Mouse (Mus musculus) adrenal gland, adult (tissue): ENCODE results near the gene Aco1.

Experiments
- DNase-seq, 2 experiments: peaks; one replicate each; pipeline ENCODE4 v3.0.0; 2022 to 2023; ENCODE audit warnings: low spot score in 1 of 2; ENCODE audit not compliant: inconsistent age in 2 of 2

Gene Aco1

DNA sequence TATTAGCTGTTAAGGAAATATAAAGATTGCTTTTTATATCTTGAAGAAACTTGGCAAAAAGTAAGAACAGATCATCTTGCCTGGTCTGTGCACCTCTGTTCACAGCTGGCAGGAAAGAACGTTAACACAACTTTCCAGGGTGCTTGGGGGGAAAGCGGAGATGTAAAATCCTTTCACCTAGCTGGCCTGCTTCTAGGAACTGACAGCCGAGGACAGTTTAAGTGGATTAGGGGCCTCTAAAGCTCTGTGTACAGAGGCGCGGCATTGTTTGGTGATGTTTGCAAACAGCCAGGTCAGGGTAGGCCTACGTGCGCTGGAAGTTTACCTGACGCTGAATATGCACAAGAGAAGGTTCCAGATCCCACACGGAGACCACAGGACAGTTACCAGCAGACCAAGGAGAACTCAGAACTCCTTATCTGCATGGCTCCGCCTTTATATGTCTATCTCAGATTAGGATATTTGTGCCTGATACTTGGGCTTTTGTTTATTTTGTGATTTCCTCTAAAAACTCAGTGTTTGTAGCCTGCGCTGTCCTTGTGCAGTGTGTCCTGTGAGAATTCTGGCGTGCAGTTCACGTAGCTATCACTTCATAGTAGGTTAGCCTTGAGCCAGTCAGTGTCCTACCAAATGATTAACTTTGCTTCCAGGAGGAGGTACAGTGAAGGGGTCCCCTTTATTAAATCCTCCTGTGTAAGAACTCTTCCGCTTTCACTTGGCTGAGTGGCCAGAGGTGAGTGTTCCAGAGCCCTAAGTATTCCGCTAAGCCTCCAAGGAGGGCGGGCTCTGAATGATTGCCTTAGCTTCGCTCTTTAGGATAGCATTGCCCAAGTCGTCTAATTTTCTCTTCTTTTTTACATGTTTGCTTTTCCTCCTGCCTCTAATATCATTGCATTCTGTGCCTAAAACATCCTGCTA lies 14.0 kb downstream of the Aco1 start:
- peak in 1 of 2 experiments; percentile 68 for DNase-seq

- peak in 1 of 2 experiments; percentile 51 for DNase-seq
These were observed 14.8 kb downstream of the Aco1 start for GRCm38 (mm10) chr4:40157500-40158223.

DNA sequence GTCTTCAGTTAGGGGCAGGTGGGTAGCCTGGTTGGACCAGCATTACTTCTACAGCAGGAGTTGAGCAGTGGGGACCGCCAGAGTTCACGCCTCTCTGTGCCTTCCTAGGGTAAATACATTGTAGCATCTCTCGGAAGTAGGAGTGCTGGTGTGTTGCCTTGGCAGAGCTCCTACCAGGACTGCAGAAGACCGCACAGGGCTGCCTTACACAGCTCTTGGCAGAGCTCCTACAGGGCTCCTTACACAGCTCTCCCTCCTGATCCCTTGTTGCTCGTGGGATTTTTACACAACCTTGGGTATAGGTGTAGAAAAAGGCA lies 15.3 kb downstream of the Aco1 start:
- peak in 1 of 2 experiments; percentile 29 for DNase-seq

GRCm38 (mm10) chr4:40160591-40161434 lies 17.9 kb downstream of the Aco1 start:
- no peak for DNase-seq

GRCm38 (mm10) chr4:40163646-40164045 lies 20.8 kb downstream of the Aco1 start:
- no peak for DNase-seq

DNA sequence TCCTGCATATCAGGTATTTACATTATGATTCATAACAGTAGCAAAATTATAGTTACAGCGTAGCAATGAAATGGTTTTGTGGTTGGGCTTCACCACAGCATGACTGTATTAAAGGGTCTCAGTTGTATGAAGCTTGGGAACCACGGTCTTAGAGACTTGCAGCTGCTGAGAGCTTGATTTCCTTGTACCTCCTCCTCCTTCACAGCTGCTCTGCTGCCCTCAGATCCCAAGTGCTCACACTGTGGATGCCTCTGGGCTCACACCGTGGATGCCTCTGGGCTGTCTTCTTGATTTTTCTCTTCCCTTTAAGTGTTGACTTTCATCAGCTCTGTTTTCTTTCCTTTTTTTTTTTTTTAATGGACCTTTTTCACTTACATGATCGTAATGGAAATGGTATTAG lies 28.6 kb downstream of the Aco1 start:
- DNase-seq: no peak

- DNase-seq: no peak
These were observed 29.5 kb downstream of the Aco1 start for GRCm38 (mm10) chr4:40172336-40172735.

DNA sequence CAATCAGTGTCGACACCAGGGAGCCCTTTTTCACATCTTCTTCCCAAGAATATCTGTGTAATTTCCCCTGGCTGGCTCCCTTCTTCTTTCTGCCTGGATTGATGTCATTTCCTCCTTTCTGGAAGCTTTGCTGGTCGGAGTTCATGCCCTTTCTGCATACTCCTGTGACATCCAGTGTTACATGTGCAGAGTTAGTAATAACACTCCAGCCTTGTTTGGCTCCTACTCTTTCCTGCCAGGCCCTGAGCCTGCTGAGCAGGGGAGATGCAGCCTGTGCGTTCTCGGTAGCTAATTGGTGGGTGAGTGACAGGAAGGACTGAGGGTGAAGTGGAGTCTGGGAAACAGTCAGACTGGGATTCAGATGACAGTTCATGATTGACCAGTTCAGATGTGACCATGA lies 31.4 kb downstream of the Aco1 start:
- DNase-seq: no peak

DNA sequence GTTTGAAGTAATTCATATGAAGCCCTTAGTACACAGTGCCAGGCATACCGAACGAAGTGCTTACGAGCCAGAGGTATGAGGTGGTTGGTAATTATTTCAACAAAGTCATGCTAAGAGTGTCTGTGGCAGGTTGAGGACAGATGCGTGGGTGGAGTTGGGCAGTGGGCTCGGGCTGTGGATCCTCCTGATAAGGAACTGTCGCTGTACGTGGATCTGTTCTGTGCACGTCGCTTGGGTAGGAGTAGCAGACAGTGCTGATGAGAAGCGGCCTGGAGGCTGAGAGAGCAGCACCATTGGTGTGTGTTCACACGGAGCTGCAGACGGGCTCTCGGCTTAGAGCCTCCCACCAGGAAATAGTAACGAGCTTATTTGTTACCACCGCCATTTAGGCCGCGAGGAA lies 35.7 kb downstream of the Aco1 start:
- no peak for DNase-seq

- DNase-seq: no peak
These were observed 37.2 kb downstream of the Aco1 start for GRCm38 (mm10) chr4:40180046-40180445.

DNA sequence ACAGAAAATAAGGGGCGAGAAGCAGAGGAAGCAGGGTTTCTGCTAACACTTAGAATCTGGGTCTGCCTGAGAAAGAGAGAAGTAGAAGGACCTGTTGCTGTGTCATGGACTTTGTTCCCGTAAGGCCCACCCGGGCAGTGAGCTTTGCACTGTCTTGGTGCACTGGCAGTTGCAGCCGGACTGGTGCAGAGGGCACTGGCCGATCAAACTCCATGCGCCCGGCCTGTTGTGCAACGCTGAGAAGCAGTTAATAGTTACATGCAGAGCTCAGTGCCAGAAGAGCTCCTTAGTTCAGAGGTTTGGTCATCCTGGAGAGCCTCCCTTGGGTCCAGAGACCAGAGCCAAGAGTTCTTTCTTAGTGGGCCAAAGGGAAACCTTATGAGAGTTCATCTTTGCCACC lies 38.8 kb downstream of the Aco1 start:
- DNase-seq: peak in 1 of 2 experiments; percentile 66

DNA sequence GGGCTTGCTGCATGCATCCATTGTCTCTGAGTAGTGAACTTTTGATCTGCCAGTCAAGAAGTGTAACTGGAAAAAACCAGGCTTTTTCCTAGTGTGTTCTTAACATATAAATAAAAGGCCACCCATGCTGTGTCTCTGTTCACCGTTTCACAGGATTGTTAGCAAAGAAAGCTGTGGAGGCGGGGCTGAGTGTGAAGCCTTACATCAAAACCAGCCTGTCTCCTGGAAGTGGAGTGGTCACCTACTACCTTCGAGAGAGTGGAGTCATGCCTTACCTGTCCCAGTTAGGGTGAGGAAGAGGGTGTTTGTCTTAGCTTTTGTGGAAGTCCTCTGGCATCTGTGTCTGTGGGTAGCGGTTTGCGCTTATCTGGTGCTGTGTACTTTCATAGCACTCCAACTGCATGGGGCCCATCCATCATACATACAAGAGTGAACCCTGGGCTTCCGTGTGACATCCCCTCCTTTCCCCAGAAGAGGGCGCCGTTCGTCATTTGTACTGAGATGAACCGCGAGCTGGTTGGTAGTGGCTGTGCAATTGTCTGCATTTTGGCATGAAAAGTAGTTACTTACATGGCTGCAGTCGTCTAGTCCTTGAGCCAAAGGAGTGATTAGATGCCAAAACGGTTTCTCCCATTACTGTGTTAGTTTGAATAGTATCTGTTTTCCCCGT lies 39.9 kb downstream of the Aco1 start:
- DNase-seq: peak; percentile 63 to 91

- no peak for DNase-seq
These were observed 40.9 kb downstream of the Aco1 start for GRCm38 (mm10) chr4:40183781-40184180.

GRCm38 (mm10) chr4:40184470-40184869 lies 41.6 kb downstream of the Aco1 start:
- DNase-seq: no peak

DNA sequence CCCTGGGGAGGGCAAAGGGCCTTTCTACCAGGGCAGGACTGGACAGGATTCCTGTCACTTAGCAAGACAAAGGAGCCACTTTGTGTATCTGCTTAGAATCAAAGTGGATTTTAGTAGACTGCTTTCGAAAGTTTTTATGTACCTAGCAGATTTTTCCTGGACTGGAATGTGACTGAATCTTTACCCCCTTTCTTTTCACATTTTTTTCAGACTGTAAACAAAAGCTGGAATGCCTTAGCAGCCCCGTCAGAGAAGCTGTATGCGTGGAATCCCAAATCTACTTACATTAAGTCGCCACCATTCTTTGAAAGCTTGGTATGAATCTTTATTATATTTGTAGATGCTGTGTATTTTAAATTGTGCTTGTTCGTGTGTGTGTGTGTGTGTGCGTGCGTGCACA lies 45.1 kb downstream of the Aco1 start:
- DNase-seq: no peak

DNA sequence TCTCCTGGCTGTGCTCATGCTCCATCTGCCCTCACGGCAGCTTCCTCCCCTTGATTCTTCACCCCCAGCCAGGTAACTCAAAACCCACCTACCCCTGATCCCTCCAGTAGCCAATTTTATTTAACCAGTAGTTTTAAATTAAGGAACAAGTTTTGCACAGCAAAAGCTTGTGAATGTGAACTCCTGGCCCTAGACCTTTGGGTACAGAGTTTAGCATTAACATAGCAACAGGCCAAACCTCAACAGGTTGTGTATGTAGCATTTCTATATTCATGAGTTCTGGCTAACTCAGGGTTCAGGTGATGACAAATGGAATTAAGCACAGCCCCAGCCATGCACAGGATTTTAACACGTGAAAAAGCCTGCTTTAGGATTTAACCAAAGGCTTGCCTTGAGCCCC lies 49.4 kb downstream of the Aco1 start:
- DNase-seq: no peak

GRCm38 (mm10) chr4:40193461-40193860 lies 50.6 kb downstream of the Aco1 start:
- DNase-seq: no peak

DNA sequence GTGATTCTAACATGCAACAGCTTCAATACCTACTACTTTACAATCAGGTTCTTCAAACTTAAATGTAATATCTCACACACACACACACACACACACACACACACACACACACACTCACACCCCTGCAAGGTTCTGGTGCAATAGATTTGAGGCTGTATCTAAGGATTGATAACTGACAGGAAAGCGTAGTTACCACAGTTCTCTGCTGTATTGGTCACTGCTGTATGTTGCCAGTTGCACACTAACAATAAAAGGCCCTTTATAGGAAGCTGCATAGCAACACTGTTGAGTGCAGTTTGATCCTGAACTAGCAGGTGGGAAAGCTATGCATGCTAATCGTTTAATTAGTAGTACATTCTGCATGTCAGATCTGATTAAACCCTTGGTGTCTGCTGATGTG lies 52.5 kb downstream of the Aco1 start:
- DNase-seq: no peak

DNA sequence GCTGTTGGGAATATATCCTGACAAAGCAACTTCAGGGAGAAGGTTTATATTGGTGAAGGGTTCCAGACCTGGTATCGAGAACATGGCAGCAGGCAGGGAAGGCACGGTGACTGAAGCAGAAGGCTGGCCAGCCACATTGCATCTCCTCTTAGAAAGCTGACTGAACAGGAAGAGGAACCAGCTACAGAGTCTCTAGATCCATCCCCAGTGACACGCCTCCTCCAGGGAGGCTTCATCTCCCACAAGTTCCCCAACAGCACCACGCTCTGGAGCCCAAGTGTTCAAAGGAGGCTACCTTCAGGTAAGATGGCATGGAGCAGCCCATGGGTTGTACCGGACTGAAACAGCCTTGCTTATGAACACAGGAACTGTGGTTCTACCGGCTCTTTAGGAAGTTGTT lies 59.3 kb downstream of the Aco1 start:
- DNase-seq: no peak

DNA sequence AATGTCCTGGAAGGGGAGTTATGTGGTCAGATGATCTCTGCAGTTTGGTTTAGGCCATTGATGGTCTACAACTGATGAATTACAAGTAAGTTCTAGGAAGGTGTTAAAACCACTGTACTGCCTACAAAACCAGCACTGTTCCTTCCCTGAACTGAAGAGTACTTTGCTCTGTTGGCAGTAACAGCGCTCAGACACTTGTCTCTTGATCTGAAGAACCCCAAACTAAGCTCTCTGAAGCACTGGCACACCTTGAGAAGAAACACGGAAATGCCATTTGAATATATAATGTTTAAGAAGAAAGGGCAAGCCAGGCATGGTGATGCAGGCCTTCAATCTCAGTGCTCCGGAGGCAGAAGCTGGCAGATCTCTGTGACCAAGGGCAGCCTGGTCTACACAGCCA lies 61.5 kb downstream of the Aco1 start:
- no peak for DNase-seq
